Mouse (Mus musculus) cerebellum, postnatal 25 days (tissue): ENCODE measurements around the gene Klk1b5.
"Not testable (repeated sequence)": the region's sequence is repeated elsewhere in the genome, so short reads cannot be mapped to it uniquely, and the experiment has no call there.

Source experiments
- DNase-seq, 2 experiments: peaks; one replicate each; pipeline ENCODE4 v3.0.0; 2021; ENCODE audit warnings: mixed read lengths in 2 of 2

Klk1b5 gene

GRCm38 (mm10) chr7:44215645-44216044 is at the start of gene Klk1b5:
Gene Klk1b5, plus strand, starts transcription at chr7:44215945.
- no peak for DNase-seq

- no peak for DNase-seq
These were observed 36.3 kb upstream of the Klk1b5 start for GRCm38 (mm10) chr7:44179299-44180045.

DNA sequence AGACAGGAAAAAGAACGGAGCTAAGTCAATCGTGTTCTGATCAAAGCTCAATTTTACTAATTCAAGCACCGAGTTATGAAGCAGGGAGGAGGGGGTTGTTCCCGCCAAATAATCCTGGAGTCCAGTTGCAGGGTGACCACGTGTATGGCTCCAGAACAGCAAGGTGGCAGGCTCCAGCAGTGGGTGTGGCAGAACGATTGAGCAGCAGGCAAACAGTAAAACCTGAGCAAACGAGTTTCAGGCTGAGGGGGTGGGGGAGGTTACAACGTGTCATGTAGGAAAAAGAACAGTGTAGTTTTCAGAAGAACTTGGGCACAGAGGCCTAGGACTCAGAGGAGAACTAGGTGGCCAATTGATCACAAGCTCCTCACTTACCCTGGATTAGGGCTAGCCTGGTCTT is 29.2 kb upstream of the Klk1b5 start:
- not testable (repeated sequence) for DNase-seq

DNA sequence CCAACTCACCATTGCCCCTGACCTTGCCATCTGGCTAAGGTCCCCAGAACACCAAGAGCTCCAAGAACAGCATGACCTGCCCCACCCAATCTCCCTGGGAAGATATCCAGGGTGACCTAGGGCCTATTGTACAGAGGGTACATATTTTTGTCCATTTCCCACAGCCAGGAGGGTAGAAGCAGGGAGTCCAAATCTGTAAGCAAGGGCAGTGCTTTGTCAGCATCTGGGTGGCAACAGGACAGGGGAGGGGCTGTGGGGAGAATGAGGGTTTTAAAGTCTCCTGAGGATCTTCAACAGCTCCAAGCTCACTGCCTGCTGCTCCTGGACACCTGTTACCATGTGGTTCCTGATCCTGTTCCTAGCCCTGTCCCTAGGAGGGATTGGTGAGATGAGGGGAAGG is 27.8 kb upstream of the Klk1b5 start, which contains the start of gene Klk1b24:
Gene Klk1b24, plus strand, starts transcription at position 301 of the 400 bp plus-strand sequence.
- DNase-seq = not testable (repeated sequence)

- DNase-seq = not testable (repeated sequence)
These were observed 22.3 kb upstream of the Klk1b5 start for GRCm38 (mm10) chr7:44193466-44193865.

DNA sequence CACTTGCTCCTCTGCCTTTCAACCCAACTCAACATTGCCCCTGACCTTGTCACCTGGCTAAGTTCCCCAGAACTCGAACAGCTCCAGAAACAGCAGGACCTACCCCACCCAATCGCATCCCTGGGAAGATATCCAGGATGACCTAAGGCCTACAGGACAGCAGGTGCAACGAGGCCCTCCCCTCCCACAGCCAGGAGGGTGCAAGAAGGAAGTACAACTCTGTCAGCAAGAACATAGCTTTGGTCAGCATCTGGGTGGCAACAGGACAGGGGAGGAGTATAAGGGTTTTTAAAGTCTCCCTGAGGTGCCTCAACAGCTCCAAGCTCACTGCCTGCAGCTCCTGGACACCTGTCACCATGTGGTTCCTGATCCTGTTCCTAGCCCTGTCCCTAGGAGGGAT is 17.9 kb upstream of the Klk1b5 start, which contains the start of gene Klk1b3:
Gene Klk1b3, plus strand, starts transcription at position 301 of the 400 bp plus-strand sequence.
- no peak for DNase-seq

DNA sequence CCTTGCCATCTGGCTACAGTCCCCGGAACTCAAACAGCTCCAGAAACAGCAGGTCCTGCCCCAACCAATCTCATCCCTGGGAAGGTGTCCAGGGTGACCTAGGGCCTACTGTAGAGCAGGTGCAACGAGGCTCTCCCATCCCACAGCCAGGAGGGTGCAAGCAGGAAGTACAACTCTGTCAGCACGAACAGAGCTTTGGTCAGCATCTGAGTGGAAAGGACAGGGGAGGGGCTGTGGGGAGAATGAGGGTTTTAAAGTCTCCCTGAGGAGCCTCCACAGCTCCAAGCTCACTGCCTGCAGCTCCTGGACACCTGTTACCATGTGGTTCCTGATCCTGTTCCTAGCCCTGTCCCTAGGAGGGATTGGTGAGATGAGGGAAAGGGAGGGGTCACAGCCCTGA is 8.6 kb upstream of the Klk1b5 start, which contains the start of gene Klk1b4:
Gene Klk1b4, plus strand, starts transcription at position 301 of the 400 bp plus-strand sequence.
- DNase-seq = not testable (repeated sequence)

DNA sequence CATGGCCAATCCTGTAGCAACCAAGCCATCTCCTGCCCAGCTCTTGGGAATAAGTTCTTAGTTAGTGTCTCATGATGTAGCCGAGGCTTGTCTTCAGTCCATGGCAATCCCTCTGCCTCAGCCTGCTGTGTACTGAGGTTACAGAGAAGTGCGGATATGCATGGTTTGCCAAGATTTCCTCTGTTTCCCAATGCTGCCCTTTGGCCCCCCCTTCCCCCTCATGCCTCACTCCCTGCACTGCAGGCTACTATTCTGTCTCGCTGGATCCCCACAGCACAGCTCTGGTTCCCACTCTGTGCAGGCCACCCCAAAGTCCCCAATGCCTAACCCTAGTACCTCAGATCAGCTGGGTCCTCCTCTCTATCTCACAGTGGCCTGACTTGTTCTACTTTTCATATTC is 7.4 kb upstream of the Klk1b5 start:
- DNase-seq = no peak

DNA sequence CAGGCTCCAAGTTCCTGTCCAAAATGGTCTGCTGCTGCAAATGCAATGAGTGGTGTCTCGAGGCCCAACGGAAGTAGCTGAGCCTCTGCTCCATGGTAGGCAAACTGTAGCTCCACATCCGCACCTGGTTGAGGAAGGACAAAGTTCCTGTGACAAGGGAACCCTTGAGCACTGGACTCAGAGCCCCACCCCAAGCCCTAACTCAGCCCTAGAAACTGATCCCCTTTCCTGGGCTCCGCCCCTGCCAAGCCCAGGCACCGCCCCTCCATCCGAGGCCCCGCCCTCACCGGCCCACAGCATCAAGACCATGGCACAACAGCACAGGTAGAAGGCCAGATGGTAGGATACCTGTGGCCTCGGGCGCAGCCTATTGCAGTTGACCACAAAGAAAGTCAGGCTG is 5.9 kb downstream of the Klk1b5 start:
- DNase-seq = not testable (repeated sequence)

DNA sequence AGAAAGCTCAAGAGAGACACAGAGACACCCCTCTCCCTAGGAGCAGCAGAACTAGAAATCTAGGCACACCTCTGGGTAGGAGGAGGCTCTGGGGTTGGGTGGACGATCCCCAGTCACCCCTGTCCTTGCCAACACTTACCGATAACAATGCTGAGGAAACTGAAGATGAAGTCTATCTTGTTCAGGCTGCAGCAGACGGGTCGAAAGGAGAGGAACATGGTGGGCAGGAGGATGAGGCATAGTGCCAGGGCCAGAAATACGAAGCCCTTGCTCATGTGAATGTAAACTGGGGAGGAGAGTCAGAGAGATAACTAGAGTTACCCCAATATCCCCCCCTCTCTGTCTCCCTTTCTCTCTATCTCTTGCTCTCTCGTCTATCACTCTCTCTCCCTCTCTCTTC is 6.6 kb downstream of the Klk1b5 start:
- DNase-seq = not testable (repeated sequence)

DNA sequence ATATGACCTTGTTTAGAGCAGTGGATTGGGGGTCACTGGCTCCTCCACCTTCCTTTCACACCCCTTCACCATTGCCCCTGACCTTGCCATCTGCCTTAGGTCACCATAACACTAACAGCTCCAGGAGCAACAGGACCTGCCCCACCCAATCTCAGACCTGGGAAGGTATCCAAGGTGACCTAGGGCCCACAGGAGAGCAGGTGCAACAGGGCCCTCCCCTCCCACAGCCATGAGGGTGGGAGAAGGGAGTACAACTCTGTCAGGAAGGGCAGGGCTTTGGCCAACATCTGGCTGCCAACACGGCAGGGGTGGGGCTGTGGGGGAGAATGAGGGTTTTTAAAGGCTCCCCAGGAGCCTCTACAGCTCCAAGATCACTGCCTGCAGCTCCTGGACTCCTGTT is 9.3 kb downstream of the Klk1b5 start, which contains the start of gene Klk1:
Gene Klk1, plus strand, starts transcription at position 285 of the 400 bp plus-strand sequence.
- no peak for DNase-seq

- no peak for DNase-seq
These were observed 20.2 kb downstream of the Klk1b5 start, which contains the start of gene Gm36864 for GRCm38 (mm10) chr7:44235909-44236308. Gene Gm36864, plus strand, starts transcription at chr7:44236177.

DNA sequence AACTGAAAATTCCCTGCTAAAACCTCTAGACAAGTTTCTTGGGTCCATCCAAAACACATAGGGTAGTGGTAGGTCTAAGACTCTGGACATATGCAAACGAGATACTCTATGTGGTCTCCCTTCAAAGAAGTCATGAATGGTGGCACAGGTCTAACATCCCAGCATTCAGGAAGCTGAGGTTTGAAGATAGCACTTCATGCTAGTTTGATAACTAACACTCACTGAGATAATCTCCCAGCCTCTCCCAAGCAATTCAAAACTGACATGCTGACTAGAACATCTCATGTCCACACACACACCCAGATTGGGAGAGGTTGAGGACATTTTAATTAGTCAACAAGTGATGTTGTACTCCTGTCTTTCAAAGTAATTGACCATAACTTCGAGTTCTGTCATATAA is 24.2 kb downstream of the Klk1b5 start:
- DNase-seq = no peak

GRCm38 (mm10) chr7:44240712-44241111 is 25.0 kb downstream of the Klk1b5 start:
- no peak for DNase-seq

DNA sequence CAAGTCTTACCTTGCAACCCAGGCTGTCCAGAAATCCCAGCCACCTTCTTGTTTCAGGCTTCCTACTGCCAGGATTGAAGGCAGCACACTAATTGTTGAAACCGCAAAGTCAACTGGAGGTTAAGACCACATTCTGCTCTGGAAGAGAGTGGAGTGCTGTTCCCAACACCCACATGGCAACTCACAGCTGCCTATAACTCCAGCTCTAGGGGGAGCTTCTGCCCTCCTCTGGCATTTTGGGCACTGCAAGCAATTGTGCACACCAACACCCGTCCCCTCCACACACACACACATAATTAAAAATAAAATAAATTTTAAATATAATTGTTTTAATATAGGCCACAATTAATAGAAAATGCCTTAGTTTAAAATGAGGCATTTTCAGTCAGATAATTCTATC is 25.4 kb downstream of the Klk1b5 start:
- no peak for DNase-seq

DNA sequence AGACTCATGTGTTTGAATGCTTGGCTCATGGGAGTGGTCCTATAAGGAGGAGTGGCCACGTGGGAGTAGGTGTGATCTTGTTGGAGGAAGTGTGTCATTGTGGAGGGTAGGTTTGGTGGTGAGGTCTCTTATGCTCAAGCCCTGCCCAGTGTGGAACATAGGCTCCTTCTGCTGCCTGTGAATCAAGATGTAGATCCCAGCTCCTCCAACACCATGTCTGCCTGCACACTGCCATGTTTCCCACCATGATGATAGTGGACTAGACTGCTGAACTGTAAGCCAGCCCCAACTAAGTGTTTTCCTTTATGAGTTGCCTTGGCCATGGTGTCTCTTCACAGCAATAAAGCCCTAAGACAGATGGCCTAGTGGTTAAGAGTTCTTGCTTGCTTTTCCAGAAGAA is 28.3 kb downstream of the Klk1b5 start:
- DNase-seq = no peak

DNA sequence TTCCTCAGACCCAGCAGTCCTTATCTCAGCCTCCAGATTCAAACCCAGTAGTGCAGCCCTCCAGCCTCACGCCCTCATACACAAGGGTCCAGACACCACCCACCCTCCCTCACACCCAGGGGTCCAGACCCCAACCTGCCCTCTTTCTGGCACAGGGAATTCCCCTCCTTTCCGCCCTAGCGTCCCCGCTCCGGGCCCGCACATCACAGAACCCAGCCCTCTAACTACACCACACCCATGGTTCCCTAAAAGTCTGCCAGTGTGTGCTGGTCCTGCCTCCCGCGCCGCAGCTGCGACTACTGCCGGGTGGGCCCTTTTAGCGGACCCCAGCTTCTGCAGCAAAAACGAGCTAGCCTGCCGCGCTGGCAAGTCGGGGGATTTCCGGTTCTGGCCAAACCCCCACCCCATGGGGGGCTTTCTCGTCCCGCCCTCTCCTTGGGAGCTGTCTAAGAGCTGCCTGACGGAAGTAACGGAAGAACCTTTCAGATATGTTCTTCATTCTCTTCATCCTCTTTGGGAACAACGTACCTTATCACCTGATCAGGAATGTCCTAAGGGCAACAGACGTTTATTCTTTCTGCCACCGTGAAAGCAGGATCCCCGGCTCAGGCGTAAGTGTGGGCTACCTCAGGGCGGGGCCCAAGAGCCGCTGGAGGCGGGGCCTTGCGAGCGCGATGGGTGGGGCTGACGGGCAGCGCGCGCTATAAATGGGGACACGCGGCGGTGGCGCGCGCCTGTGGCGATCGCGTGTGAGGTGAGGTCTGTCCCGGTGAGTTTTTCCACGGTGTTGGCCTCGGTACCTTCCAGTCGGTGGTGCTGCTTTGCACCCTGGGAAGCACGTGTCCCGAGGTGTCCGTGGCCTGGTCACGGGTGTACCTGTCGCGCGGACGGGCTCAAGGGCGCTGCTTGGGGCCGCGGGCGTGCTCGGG is 30.6 kb downstream of the Klk1b5 start, which contains the start of the genes 1700028J19Rik and 2410002F23Rik:
Gene 1700028J19Rik, minus strand, starts transcription at position 641 of the 929 bp plus-strand sequence.
Gene 2410002F23Rik, plus strand, starts transcription at position 668 of the 929 bp plus-strand sequence.
- DNase-seq = peak; percentile 94 to 95

DNA sequence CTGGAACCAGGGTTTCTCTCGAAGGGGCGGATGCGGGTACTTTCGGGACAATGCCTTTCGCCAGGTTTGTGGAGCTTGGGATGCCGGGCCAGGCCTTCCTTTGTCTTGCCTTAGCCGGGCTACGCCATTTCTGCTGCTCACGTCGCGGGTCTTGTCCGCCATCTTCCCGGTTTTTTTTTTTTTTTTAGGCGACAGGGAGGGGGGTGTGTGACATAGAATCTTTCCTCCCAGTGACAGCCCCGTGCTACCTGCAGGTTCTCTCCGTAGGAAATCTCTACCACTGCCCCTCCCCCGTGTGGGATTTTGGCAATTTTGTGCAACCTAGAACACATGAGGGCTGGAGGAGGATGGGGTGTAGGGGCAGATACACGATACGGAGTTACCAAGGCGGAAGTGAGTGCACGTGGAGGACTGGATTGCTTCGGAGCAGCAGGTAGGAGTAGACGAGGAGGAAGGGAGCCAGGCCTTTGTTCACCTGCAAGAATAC is 31.3 kb downstream of the Klk1b5 start:
- no peak for DNase-seq

- DNase-seq = no peak
These were observed 32.2 kb downstream of the Klk1b5 start for GRCm38 (mm10) chr7:44247971-44248370.

DNA sequence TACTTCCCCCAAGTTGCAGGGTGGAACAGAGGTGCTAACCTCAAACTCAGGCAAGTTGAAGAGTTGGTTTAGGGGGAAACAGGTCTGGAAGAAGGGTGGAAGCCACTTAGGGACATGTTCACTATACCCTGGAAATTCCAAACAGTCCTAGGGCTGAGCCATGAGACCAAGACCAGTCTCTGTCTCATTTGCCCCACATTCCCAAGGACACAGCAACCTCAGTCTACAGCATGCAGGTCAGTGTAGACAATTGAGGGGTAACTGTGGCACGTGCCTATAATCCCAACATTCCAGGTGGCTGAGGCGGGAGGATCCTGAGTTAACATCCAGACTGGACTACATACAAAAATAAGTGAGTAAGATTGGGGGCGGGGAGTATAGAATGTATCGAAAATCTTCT is 33.5 kb downstream of the Klk1b5 start:
- no peak for DNase-seq

GRCm38 (mm10) chr7:44250732-44251275 is 35.1 kb downstream of the Klk1b5 start:
- DNase-seq = not testable (repeated sequence)

DNA sequence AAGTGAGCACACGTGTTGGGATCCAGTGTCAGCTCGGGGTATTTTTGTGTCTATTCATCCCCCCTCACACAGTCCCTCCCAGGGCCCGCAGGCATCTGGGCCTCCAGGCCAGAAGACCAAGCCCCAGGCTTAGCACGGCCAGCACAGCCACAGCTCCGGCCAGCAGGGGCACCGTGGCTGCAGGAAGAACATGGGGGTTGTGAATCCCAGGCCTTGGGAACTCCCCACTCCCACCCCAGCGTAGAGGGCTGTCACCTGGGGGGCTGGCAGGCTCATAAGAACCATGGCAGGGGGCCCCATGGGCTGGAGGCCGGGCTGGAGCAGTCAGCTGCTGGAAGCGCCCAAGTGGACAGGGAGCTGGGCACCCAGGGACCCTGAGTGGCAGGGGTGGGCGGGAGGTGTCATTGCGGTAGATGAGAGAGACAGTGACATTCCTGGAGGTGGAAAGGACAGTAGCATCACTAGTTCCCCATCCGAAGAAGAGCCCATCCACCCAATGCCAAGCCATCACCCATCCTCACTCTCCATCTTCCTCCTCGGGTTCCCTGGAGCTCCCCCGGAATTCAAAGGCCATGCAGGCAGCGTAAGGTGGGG is 37.4 kb downstream of the Klk1b5 start:
- no peak for DNase-seq
